Mouse (Mus musculus) frontal cortex, postnatal 14 days (tissue): Measurements from ENCODE around the gene Rbm47.
"Not testable (repeated sequence)": the region's sequence is repeated elsewhere in the genome, so short reads cannot be mapped to it uniquely, and the experiment has no call there.

Source experiments
- DNase-seq, 2 experiments: peaks; one replicate each; pipeline ENCODE4 v3.0.0; 2022; ENCODE audit warnings: low spot score in 2 of 2

The Rbm47 gene

DNA sequence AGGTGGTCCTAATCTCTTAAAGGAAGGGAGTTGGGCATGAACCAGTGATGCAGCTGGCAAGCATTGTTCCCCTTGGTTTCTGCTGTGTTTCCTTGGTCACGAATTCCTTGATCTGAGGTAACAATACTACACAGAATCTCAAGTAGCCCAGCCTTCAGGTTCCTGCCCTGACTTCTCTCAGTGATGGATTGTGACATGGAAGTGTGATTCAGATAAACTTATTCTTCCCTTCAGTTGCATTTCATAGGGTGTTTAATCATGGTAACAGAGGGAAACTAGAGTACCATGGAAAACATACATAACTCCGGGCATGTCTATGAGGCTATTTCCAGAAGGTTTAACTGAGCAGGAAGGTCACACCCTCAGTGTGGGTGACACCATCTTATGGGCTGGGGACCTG lies at the start of gene Rbm47:
TSS of gene Rbm47 (minus strand) at position 101 of the 400 bp plus-strand sequence.
- no peak for DNase-seq

DNA sequence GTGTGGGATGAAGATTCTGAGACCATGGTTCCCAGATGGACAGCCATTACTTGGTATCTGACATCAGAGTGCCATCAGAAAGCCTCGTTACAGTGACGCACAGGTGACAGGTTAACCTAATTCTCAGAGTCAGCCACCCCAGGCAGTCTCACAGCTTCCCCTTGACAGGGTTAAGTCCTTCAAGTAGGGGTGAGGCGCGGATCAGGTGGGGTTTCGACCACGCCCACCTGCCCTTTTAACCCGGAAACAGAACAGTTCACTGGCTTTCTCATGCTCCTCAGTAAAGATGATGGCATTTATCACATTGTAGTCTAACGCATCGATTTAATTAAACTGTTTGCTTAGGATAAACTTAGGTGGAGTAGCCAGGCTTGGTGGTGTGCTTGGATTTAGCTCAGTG lies 47.7 kb upstream of the Rbm47 start:
- DNase-seq, result no peak

GRCm38 (mm10) chr5:66219692-66220091 lies 46.8 kb upstream of the Rbm47 start:
- DNase-seq, result no peak

DNA sequence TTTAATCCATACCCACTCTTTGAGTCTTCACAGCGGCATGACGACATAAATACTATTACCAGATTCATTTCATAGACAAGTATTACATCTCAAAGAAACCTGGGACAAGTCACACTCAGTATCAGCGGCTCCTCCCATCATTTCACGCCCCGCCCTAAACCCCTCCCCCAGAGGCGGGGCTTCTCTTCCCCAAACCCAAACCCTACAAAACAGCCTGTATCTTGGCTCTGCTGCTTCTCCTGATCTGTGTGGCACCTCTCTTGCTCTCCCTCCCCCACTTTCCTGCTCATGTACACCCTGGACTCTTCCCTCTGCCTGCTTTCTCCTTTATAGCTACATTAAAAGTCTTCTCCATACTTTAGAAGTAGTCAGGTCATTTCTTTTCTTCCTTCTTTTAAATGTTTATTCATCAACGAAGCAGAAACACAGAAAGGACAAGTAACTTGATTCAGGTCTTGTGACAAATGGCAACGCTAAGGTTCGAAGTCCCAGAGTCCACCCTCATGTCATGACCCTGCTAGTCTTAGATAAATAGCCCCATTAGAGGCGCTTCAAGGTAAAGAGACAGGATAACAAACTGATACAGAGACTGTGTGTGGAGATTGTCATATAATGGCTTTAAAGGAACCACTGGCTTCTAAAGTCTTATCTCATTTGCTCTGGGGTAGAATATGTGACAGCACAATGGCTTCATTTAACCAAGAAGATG lies 42.8 kb upstream of the Rbm47 start:
- DNase-seq, result no peak

DNA sequence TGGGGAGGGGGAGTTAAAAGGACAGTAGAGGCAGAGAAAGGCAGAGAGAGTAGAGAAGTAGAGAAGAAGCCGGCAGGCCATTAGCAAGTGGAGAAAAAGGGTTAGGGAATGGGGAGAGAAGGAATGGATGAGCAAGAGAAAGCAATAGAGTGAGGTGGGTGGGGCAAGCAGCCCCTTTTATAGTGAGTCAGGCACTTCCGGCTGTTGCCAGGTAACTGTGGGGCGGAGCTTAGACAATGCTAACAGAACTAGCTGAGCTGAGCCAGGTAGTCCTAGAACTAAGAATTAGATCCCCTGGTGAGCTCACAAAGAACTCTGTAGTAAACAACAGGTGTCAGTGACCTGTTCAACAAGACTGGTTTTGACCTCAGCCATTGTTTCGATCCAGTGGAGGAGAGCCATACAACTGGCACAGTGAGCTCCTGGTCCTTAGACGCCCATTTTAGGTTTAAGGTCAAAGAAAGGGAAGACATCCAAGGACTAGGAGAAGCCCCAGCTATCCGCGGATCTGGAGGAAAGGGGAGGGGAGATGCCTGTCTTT lies 41.5 kb upstream of the Rbm47 start:
- DNase-seq, result no peak

DNA sequence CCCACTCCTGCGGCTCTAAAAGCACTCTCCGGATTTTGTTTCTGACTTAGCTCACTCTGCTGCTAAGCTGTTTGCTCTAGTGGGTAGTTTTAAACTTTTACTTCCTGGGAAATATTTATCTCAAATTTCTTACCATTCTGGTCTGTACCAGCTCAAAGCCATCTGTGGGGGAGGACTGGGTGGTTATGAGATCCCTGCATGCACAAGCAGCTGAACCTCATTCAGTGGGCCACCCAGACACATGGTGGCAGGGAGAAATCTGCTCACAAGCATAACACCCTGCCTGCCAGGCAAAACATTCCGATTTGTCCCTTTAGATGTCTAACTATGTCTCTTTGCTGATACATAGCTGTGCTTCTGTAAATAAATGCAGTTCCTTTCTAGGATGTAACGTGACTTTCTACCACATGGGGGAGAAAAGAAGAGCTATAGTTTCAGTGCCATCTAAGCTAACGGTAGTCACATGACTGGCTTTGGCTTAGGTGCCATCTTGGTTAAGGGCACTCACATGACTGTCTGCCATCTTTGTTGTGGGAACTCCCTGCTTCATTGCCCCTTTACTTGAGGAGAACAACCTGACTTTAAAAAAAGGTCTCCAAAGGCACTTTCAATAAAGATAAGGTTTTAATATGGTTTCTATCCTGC lies 36.7 kb upstream of the Rbm47 start:
- no peak for DNase-seq

- DNase-seq, result no peak
Measured at GRCm38 (mm10) chr5:66204966-66205365, 32.0 kb upstream of the Rbm47 start.

DNA sequence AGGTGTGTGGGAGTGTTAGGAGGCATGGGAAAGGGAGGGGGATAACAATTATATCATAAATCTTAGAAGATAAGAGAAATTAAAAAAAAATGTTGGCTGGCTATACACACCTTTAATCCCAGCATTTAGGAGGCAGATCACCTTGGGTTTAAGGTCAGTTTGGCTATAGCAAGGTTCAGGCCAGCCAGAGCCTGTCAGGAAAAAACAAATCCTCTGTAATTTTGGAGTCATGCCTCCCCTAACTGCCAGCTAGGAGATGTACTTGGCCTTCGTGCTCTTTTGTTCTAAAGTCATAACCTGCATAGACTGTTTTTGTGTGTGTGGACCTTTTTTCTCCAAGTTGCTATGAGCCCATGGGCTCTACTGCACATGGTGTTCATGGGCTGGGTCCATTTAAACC lies 30.5 kb upstream of the Rbm47 start:
- no peak for DNase-seq

DNA sequence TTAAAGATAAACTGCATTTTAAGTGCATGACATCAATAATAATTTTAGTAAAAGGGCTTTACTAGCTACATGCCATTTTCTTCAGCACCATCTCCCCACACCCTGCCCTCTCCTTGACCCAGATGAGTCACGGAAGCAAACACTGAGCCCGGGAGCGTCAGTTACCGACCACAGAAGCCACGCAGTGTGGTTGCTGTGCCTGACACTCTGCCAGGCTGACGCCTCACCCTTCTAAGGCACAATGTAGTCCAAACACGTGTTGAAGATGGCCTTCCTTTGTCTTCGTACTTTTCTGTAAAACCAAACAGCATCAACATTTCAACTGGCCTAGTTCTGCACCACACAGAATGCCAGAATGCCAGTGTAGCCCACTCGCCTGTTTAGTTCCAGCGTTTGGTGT lies 27.1 kb upstream of the Rbm47 start:
- no peak for DNase-seq

- DNase-seq, result no peak
Measured at GRCm38 (mm10) chr5:66195323-66195722, 22.4 kb upstream of the Rbm47 start.

- DNase-seq, result no peak
Measured at GRCm38 (mm10) chr5:66193218-66193846, 20.4 kb upstream of the Rbm47 start.

DNA sequence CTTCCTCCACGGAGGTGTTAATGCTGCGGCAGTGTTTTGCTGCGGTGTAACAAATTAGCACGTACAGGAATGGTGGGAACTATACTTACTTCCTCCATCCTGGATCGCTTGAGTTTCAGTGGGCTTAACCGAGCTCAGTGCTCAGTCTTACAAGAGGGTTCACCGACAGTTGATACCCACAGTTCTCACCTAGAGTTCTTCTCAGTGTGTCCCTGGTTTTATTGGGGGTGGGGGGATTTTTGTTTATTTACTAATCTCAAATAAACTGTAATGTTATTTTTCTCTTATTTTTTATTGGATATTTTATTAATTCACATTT lies 18.2 kb upstream of the Rbm47 start:
- no peak for DNase-seq

- no peak for DNase-seq
Measured at GRCm38 (mm10) chr5:66190481-66191184, 17.7 kb upstream of the Rbm47 start.

GRCm38 (mm10) chr5:66188591-66188990 lies 15.7 kb upstream of the Rbm47 start:
- DNase-seq, result not testable (repeated sequence)

DNA sequence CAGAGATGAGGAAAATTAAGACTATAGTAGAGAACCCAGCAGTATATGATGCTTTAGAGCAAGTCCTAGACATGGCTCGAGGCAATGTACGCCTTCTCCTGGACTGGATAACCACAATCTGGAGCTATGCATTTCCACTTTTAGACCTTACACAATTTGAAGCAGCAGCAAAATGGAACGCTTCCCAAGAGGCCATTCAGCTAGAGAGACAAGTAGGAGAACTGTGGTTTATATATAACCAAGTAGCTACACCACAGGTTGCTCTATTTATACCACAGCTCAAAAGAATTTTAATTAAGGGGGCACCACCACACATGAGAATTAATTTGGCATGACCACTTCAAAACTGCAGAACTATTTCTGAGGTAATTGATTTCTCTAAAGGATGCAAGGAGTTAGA lies 9.2 kb upstream of the Rbm47 start:
- DNase-seq, result no peak

DNA sequence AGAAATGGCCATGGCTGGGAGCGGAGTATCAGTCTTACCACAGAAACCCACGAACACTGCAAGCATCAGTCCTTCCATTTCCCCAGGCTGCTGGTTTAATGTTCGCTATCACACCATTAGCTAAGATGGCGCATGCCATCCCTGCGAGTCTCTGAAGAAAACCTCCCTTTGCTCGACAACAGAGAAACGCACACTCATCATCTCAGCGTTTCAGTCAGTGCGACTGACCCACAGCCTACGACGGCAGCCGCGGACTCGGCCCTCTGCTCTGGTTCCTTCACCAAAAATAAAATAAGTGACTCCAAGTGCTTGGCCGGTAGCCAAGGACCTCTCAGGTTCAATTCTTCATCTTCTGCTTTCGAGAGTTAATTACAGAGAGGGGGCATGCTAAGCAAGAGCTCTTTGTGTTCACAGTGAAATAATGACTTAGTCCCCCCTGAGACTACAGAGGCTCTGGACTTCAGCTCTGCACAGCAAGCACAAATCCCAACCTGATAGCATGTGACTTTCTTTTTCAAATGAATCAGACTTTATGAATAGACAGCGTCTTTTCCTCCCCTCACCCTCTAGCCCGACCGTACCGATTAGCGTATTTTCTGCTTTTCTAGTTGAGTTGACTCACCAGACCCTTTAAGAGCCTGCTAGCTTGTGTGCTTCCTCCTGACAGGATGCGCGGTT lies 1.4 kb upstream of the Rbm47 start:
- DNase-seq, result no peak

- DNase-seq, result no peak
Measured at GRCm38 (mm10) chr5:66170591-66170990, 2.3 kb downstream of the Rbm47 start.

DNA sequence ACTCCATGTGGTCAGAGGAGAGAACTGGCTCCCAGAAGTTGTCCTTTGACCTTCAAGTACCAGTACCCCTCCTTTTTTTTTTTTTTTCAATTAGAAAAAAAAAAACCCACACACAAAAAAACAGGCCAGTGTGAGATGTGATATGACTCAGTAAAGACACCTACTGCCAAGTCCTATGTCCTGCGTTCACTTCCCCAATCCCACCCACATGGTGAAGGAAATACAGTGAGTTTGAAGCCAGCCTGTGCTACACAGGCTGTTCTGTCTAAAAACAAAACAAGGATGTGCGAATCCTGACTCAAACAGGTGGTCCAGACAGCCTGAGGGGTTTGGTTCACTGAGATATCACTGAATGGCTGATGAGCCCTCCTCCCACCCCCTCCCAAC lies 3.8 kb downstream of the Rbm47 start:
- no peak for DNase-seq

- no peak for DNase-seq
Measured at GRCm38 (mm10) chr5:66168462-66169098, 4.3 kb downstream of the Rbm47 start.

DNA sequence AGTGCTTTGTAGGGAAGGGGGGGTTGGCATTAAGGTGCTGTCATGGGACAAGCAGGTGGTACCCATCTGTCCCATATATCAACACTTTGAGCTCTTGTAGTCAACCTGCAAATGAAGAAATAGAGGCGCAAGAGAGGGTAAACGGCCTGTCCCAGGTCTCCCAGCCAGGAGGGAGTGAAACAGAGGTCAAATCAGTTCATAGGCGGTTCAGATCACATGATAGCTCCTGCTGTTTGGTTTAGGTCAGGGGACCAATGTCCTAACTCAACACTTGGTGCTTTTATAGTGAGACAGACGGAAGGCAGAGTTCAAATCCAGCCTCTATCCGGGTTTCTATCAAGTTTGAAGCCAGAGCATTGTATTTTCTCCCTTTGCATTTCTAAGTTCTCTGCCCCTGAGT lies 6.0 kb downstream of the Rbm47 start:
- no peak for DNase-seq

GRCm38 (mm10) chr5:66166193-66166629 lies 6.7 kb downstream of the Rbm47 start:
- no peak for DNase-seq
